9 mouse cellular contexts compared by ENCODE assay signal in the genomic region with DNA sequence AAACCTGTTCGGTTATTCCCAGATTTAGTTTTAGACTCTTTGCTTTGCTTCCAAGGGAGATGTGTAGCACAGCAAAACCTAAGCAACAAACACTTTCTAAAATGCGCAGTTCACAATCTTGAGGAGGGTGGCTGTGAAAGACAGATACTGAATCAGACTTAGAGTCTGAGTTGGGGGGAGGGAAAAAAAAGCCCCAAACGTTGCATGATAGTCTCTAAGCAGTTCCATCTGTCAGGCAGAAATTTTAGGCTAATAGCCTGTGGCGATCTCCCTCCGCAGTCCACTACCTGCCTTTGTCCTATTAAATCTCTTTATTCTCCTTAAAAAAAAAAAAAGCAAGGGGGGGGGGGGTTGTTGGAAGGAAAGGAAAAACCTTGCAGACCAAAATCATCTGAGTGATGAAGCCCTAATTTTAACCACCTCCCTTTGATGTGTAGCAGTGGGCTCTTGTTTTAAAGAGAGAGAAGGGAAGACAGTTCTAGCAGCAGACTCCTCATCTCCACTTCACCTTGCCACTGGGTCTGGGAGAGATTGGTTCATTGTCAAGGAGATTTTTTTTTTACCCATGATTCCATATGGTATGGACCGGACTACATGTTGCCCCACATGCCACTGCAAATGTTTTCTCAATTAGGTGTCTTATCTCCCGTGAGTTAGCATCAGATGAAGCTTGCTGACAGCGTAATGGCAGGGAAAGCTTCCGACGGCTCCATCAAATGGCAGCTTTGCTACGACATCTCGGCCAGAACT.
DNase-seq lines count a peak whose midpoint lies in the region; ATAC-seq and TF ChIP-seq lines count a peak whose summit lies in the region.
"Had no signal": no experiment of that assay in that cellular context is flagged by ENCODE, and none has a peak within 500 bp of the region (broad histone marks: within the 10 kb centered on the region; RNA-seq: fewer than 3 reads in every experiment).

No protein-coding gene starts in this region.

- WGBS in embryonic facial prominence, embryonic 13.5 days, result 10% methylated on average over 12 of the region's 12 CpGs
- 35% methylated on average over 12 of the region's 12 CpGs for WGBS in hindbrain, embryonic 13.5 days
- WGBS in neural tube, embryonic 14.5 days, result 47% methylated on average over 12 of the region's 12 CpGs

- peaks cover 34% of the 10 kb centered on the region for H3K4me1 ChIP-seq in embryonic facial prominence, embryonic 13.5 days
- H3K4me1 ChIP-seq in hindbrain, embryonic 13.5 days (replicated peaks), result peaks cover 41% of the 10 kb centered on the region
- no peaks in the 10 kb centered on the region; the same call in 1 of the 2 replicates for H3K4me1 ChIP-seq in neural tube, embryonic 14.5 days (ENCODE audit: control insufficient read depth, insufficient read depth, low read length)

- H3K36me3 ChIP-seq in embryonic facial prominence, embryonic 13.5 days, result no peaks in the 10 kb centered on the region
- no peaks in the 10 kb centered on the region for H3K36me3 ChIP-seq in hindbrain, embryonic 13.5 days
- no peaks in the 10 kb centered on the region for H3K36me3 ChIP-seq in neural tube, embryonic 14.5 days (ENCODE audit: control insufficient read depth, insufficient read depth, low read length)

- peak overlapping the region; percentile 55 for H3K4me2 ChIP-seq in embryonic facial prominence, embryonic 13.5 days
- H3K4me2 ChIP-seq in hindbrain, embryonic 13.5 days, result peak overlapping the region; percentile 51
- H3K4me2 ChIP-seq in neural tube, embryonic 14.5 days (ENCODE audit: low read depth, low read length), result peak overlapping the region; percentile 34; the same call in 1 of the 2 replicates

- peak overlapping the region; percentile 68 for H3K9ac ChIP-seq in embryonic facial prominence, embryonic 13.5 days
- H3K9ac ChIP-seq in hindbrain, embryonic 13.5 days, result peak overlapping the region; percentile 39; the same call in 1 of the 2 replicates
- no peak overlapping the region; the same call in 1 of the 2 replicates for H3K9ac ChIP-seq in neural tube, embryonic 14.5 days (replicated peaks; ENCODE audit: low read depth, low read length)

- ATAC-seq in embryonic facial prominence, embryonic 13.5 days (ENCODE audit: insufficient number of reproducible peaks, insufficient read depth, low FRiP score, low TSS enrichment, low read depth), result no peak
- ATAC-seq in hindbrain, embryonic 13.5 days (ENCODE audit: low FRiP score), result 0 out of 2 replicates have a peak, but pooled peaks have one; percentile 33
- no peak for ATAC-seq in neural tube, embryonic 14.5 days (ENCODE audit: low read depth)
- no peak for ATAC-seq in erythroid progenitor cell, adult 5-6 weeks (replicated peaks; ENCODE audit: low FRiP score, poor library complexity, severe bottlenecking)
- ATAC-seq: lung, postnatal 0 days had no signal

- TF ChIP-seq CTCF in layer of hippocampus, adult 2 months (conservative IDR thresholded peaks at IDR 0.05), result no peak

- no peak for DNase-seq in layer of hippocampus, adult 2 months (ENCODE audit: low spot score in 2 of 2)
- no peak for DNase-seq in layer of hippocampus, adult 8-10 months (ENCODE audit: low spot score in 2 of 2)
- no peak for DNase-seq in thymus, postnatal 14 days
- DNase-seq: kidney, adult 2 months had no signal

- peak overlapping the region; percentile 83 for H3K27ac ChIP-seq in layer of hippocampus, adult 2 months
- peak overlapping the region; percentile 80 for H3K27ac ChIP-seq in embryonic facial prominence, embryonic 13.5 days
- H3K27ac ChIP-seq in hindbrain, embryonic 13.5 days, result peak overlapping the region; percentile 85
- peak overlapping the region; percentile 52 for H3K27ac ChIP-seq in neural tube, embryonic 14.5 days (ENCODE audit: low read depth, low read length)

- H3K27me3 ChIP-seq in embryonic facial prominence, embryonic 13.5 days, result peaks cover 8% of the 10 kb centered on the region; the same call in 1 of the 2 replicates
- no peaks in the 10 kb centered on the region for H3K27me3 ChIP-seq in hindbrain, embryonic 13.5 days
- H3K27me3 ChIP-seq in neural tube, embryonic 14.5 days (ENCODE audit: control insufficient read depth, insufficient read depth, low read length), result no peaks in the 10 kb centered on the region

- H3K4me3 ChIP-seq in layer of hippocampus, adult 2 months, result peak overlapping the region; percentile 46; the same call in 1 of the 2 replicates
- H3K4me3 ChIP-seq in embryonic facial prominence, embryonic 13.5 days, result peak overlapping the region; percentile 37
- H3K4me3 ChIP-seq in hindbrain, embryonic 13.5 days, result peak overlapping the region; percentile 34
- H3K4me3 ChIP-seq in neural tube, embryonic 14.5 days (ENCODE audit: low read depth, low read length), result no peak overlapping the region

- H3K9me3 ChIP-seq in embryonic facial prominence, embryonic 13.5 days, result no peaks in the 10 kb centered on the region
- no peaks in the 10 kb centered on the region for H3K9me3 ChIP-seq in hindbrain, embryonic 13.5 days
- no peaks in the 10 kb centered on the region for H3K9me3 ChIP-seq in neural tube, embryonic 14.5 days (ENCODE audit: control insufficient read depth, low read length)
